Mouse (Mus musculus) heart, adult 10 weeks (tissue): ENCODE results near the gene Ung. TPM values are rescaled to one million over a fixed set of nuclear protein-coding genes. Genes with fewer than 3 reads are reported as not detected.

Experiments
- polyA plus RNA-seq: library from polyadenylated mRNA; stranded (reverse); fragments of 350-450 nt; fragmentation: Illumina TruSeq; extraction: RNeasy Lipid Tissue Mini Kit (QIAGEN cat#74804); gene quantifications from one replicate; pipeline ENCODE4 v1.2.3, GENCODE M21; 2014; ENCODE audit warnings: low read depth, low replicate concordance

Ung gene
- 22.5 TPM for polyA plus RNA-seq

DNA sequence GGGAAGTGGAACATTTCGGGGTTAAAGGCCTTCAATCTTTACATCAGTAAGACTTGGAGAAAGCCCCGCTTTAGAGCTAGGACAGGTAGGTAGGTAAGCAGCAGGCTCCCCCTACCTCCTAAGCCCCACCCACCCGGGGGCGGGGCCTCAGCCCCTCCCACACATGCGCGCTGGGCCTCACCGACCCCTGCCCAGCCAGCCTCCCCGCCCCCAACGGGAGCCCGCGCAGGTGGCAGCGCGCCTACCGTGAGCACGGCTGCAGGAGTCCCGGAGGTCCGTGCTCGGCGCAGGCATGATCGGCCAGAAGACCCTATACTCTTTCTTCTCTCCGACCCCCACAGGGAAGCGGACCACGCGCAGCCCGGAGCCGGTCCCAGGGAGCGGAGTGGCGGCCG is at the start of gene Ung:
Gene Ung, plus strand, starts transcription at position 176 of the 395 bp plus-strand sequence.

GRCm38 (mm10) chr5:114091057-114091807 is 39.0 kb upstream of the Ung start, which contains the start of gene Svop:
Svop (minus strand) TSS chr5:114091570.

DNA sequence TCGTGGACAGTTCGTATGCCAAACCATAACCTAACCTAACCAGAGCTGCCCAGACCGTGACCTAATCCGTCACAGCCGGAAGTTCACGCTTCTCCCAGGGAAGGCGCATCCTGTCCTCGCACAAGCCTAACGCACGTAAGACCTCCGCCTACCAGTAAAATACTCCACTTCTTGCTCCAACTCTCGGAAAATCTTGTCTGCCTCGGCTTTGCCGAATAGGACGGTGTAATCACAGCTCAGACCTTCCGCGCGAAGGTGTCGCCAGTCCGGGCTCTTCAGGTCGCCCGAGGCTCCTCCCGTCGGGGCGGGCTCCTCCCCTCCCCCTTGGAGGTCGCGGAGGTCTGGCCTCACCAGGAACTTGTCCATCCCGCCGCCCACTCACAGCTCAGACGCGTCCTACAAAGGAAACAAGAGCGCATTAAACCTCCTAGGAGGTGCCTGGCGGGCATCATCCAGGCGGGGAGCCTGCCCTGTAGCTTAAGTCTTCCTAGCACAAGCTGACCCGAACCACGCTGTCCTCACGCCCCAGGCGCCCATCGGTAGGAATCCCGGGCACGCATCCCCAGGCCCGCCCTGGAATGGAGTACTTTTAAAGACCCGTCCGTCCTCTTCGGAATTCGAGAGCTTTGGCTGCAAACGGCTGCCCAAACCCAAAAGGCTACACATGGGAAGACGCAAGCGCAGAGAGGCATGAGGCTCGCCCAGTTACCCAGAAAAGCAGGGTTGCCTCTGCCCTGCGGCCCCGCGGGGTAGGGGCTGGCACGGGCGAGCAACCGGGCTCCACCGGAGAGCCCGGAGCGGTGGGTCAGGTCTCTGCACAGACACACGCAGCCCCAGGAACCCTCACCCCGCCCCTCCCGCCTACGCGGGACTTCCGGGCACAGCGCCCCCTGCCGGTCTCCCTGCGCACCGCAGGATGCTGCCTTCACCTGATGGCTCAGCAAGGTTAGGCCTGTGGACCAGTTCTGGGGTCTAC is 2.5 kb upstream of the Ung start, which contains the start of gene Alkbh2:
Gene Alkbh2, minus strand, starts transcription at position 845 of the 976 bp plus-strand sequence.

GRCm38 (mm10) chr5:114146028-114146888 is 16.1 kb downstream of the Ung start, which contains the start of gene Acacb:
Acacb (plus strand) TSS chr5:114146535.

Other genes starting within 250 kb of the Ung start
- gene Coro1c, start 221.6 kb upstream of the Ung start, polyA plus RNA-seq = 20.3 TPM
- gene Ssh1, start 136.5 kb upstream of the Ung start, polyA plus RNA-seq = 4.8 TPM
- gene Dao, start 126.7 kb upstream of the Ung start, polyA plus RNA-seq = not detected
- 7.7 TPM for gene Usp30, start 64.9 kb upstream of the Ung start, polyA plus RNA-seq
- not detected for gene Svop, start 38.8 kb upstream of the Ung start, polyA plus RNA-seq
- gene Alkbh2, start 2.2 kb upstream of the Ung start, polyA plus RNA-seq = 2.4 TPM
- 122 TPM for gene Acacb, start 16.1 kb downstream of the Ung start, polyA plus RNA-seq
- gene Foxn4, start 143.4 kb downstream of the Ung start, polyA plus RNA-seq = not detected
- 0.26 TPM for gene Myo1h, start 158.8 kb downstream of the Ung start, polyA plus RNA-seq